Mouse (Mus musculus) R1 (cell line): ENCODE results near the gene Shld2.
A peak's percentile ranks its signal among the peaks of the same experiment; 100 is the strongest.

Source experiments
- DNase-seq: peaks from one replicate; pipeline ENCODE4 v3.0.0-alpha.2; 2018; ENCODE audit warnings: low read depth, low spot score

Shld2 gene

GRCm38 (mm10) chr14:34288396-34288795 is 21.9 kb downstream of the Shld2 start:
- no peak for DNase-seq

GRCm38 (mm10) chr14:34281736-34282269 is 28.5 kb downstream of the Shld2 start:
- no peak for DNase-seq

- DNase-seq = no peak
Observed at GRCm38 (mm10) chr14:34280798-34281197, 29.5 kb downstream of the Shld2 start.

- no peak for DNase-seq
Observed at GRCm38 (mm10) chr14:34279726-34280125, 30.6 kb downstream of the Shld2 start.

GRCm38 (mm10) chr14:34275225-34275624 is 35.1 kb downstream of the Shld2 start:
- no peak for DNase-seq

GRCm38 (mm10) chr14:34274141-34274540 is 36.2 kb downstream of the Shld2 start:
- DNase-seq = no peak

- peak; percentile 57 for DNase-seq
Observed at GRCm38 (mm10) chr14:34273280-34273679, 37.0 kb downstream of the Shld2 start.

- DNase-seq = peak; percentile 59
Observed at GRCm38 (mm10) chr14:34268046-34268445, 42.2 kb downstream of the Shld2 start.

GRCm38 (mm10) chr14:34258525-34258924 is 51.8 kb downstream of the Shld2 start:
- peak; percentile 62 for DNase-seq

GRCm38 (mm10) chr14:34253261-34253660 is 57.0 kb downstream of the Shld2 start:
- peak; percentile 54 for DNase-seq

- DNase-seq = no peak
Observed at GRCm38 (mm10) chr14:34252470-34253145, 57.7 kb downstream of the Shld2 start.

- no peak for DNase-seq
Observed at GRCm38 (mm10) chr14:34240676-34241075, 69.6 kb downstream of the Shld2 start.

- no peak for DNase-seq
Observed at GRCm38 (mm10) chr14:34240263-34240662, 70.0 kb downstream of the Shld2 start.

- peak; percentile 95 for DNase-seq
Observed at GRCm38 (mm10) chr14:34234630-34235380, 75.5 kb downstream of the Shld2 start.

- no peak for DNase-seq
Observed at GRCm38 (mm10) chr14:34233846-34234245, 76.4 kb downstream of the Shld2 start.

GRCm38 (mm10) chr14:34232866-34233680 is 77.2 kb downstream of the Shld2 start:
- no peak for DNase-seq

GRCm38 (mm10) chr14:34232340-34232739 is 78.0 kb downstream of the Shld2 start:
- DNase-seq = no peak

GRCm38 (mm10) chr14:34228830-34229506 is 81.3 kb downstream of the Shld2 start:
- DNase-seq = no peak

GRCm38 (mm10) chr14:34227981-34228380 is 82.3 kb downstream of the Shld2 start:
- DNase-seq = no peak

- no peak for DNase-seq
Observed at GRCm38 (mm10) chr14:34226566-34226965, 83.7 kb downstream of the Shld2 start.

- no peak for DNase-seq
Observed at GRCm38 (mm10) chr14:34225986-34226385, 84.3 kb downstream of the Shld2 start.
